14 mouse cellular contexts compared by ENCODE assay signal in genomic region chr4:82142391-82142790, GRCm38 (mm10).
"Had no signal": no experiment of that assay in that cellular context is flagged by ENCODE, and none has a peak within 500 bp of the region (broad histone marks: within the 10 kb centered on the region; RNA-seq: fewer than 3 reads in every experiment).

No protein-coding gene starts in this region.

- H3K36me3 ChIP-seq: liver, embryonic 13.5 days; midbrain, embryonic 13.5 days had no signal

- ATAC-seq: lung, postnatal 0 days; midbrain, embryonic 13.5 days; midbrain, embryonic 16.5 days had no signal

- H3K9me3 ChIP-seq: liver, embryonic 13.5 days; midbrain, embryonic 13.5 days had no signal

- H3K27me3 ChIP-seq: liver, embryonic 13.5 days; midbrain, embryonic 13.5 days had no signal

- H3K4me2 ChIP-seq: liver, embryonic 13.5 days; lung, embryonic 14.5 days; midbrain, embryonic 13.5 days had no signal

- DNase-seq: kidney, adult 11 months; kidney, adult 9 months; kidney, postnatal 4 days; left cerebral cortex, postnatal 4 days; liver, embryonic 13.5 days; lung, embryonic 14.5 days; right cerebral cortex, postnatal 4 days; thymus, adult 18-20 months; thymus, postnatal 36 days had no signal

- H3K4me3 ChIP-seq: liver, embryonic 13.5 days; midbrain, embryonic 13.5 days had no signal

- H3K4me1 ChIP-seq: liver, embryonic 13.5 days; midbrain, embryonic 13.5 days had no signal

- H3K9ac ChIP-seq: liver, embryonic 13.5 days; lung, embryonic 14.5 days; midbrain, embryonic 13.5 days had no signal

- H3K27ac ChIP-seq: kidney, postnatal 0 days; liver, embryonic 13.5 days; macrophage; midbrain, embryonic 13.5 days had no signal
